Mouse (Mus musculus) liver, embryonic 16.5 days (tissue): ENCODE measurements around the gene Sdhb. TPM values are rescaled to one million over a fixed set of nuclear protein-coding genes. Genes with fewer than 3 reads are reported as not detected.
A peak's percentile ranks its signal among the peaks of the same experiment; 100 is the strongest.

ENCODE experiments used
- ATAC-seq: fragments of 200-750 bp; cut with Nextera tagmentation; 2 replicates; pipeline ENCODE4 v1.8.0; 2017; ENCODE audit warnings: low read depth, mild to moderate bottlenecking, moderate number of reproducible peaks, moderate library complexity
- H3K27ac ChIP-seq: fragments of 300-500 bp; sonication (generic); 2 replicates; pipeline ENCODE4 v1.5.1; 2014; ENCODE audit warnings: mild to moderate bottlenecking, low read length
- H3K27me3 ChIP-seq: fragments of 300-500 bp; sonication (generic); 2 replicates; pipeline ENCODE4 v1.6.1; 2014; ENCODE audit warnings: low read depth, low read length, mixed read lengths; ENCODE audit not compliant: control insufficient read depth, insufficient read depth
- H3K36me3 ChIP-seq: fragments of 300-500 bp; sonication (generic); 2 replicates; pipeline ENCODE4 v1.6.1; 2014; ENCODE audit warnings: mild to moderate bottlenecking; ENCODE audit not compliant: control insufficient read depth, insufficient read depth
- H3K4me1 ChIP-seq: fragments of 300-500 bp; sonication (generic); 2 replicates; pipeline ENCODE4 v1.6.1; 2014; ENCODE audit warnings: low read depth, low read length, mixed read lengths; ENCODE audit not compliant: control insufficient read depth
- H3K4me2 ChIP-seq: fragments of 300-500 bp; sonication (generic); 2 replicates; pipeline ENCODE4 v1.6.1; 2014; ENCODE audit warnings: low read depth, low read length, mixed read lengths
- H3K4me3 ChIP-seq: fragments of 300-500 bp; sonication (generic); 2 replicates; pipeline ENCODE4 v1.5.1; 2014; ENCODE audit warnings: low read depth, mild to moderate bottlenecking, low read length
- H3K9ac ChIP-seq: fragments of 300-500 bp; sonication (generic); 2 replicates; pipeline ENCODE4 v1.6.1; 2014; ENCODE audit warnings: low read depth, low read length
- H3K9me3 ChIP-seq: fragments of 300-500 bp; sonication (generic); replicated peaks from 2 replicates; pipeline ENCODE4 v1.6.1; 2016; ENCODE audit warnings: low read length; ENCODE audit not compliant: control insufficient read depth
- WGBS: fragments of 180-500 bp; shearing (Covaris S2); extraction: QIAGEN DNeasy Blood & Tissue Kit; methylation state at CpG from one replicate; pipeline ENCODE4 v1.1.7; 2014; ENCODE audit not compliant: insufficient replicate concordance; 5-methylcytosine and 5-hydroxymethylcytosine counted together
- polyA plus RNA-seq: library from polyadenylated mRNA; unstranded; fragments of >200 nt; fragmentation: Nextera tagmentation; extraction: Ambion mirVana; gene quantifications from 2 replicates; pipeline ENCODE4 v1.2.1, GENCODE M21; 2015

Gene Sdhb
- polyA plus RNA-seq, 1 experiment from 2014 or later = 190 TPM

GRCm38 (mm10) chr4:140951861-140952641, 9.0 kb upstream of the Sdhb start:
- no peak for ATAC-seq
- Histone ChIP-seq H3K4me1 (no peaks in the 10 kb centered on the region; the same call in 1 of the 2 replicates), H3K36me3 (no peaks in the 10 kb centered on the region), H3K27me3 (peaks cover 5% of the 10 kb centered on the region), H3K9me3 (no peaks in the 10 kb centered on the region), H3K9ac (no peak overlapping the region), H3K4me2 (no peak overlapping the region), H3K4me3 (no peak overlapping the region), H3K27ac (peak overlapping the region; percentile 33; the same call in 1 of the 2 replicates)
- 55% methylated on average over 18 of the region's 18 CpGs for WGBS

- Histone ChIP-seq H3K36me3 (no peaks in the 10 kb centered on the region), H3K27me3 (peaks cover 10% of the 10 kb centered on the region), H3K27ac (no peak overlapping the region), H3K9me3 (no peaks in the 10 kb centered on the region), H3K4me1 (peaks cover 17% of the 10 kb centered on the region), H3K4me3 (peak overlapping the region; percentile 36), H3K9ac (peak overlapping the region; percentile 28; the same call in 1 of the 2 replicates), H3K4me2 (peak overlapping the region; percentile 62)
- no peak for ATAC-seq
- WGBS = 17% methylated on average over 17 of the region's 17 CpGs
These were observed 3.8 kb upstream of the Sdhb start for GRCm38 (mm10) chr4:140957131-140957702.

- no peaks in the 10 kb centered on the region for H3K36me3 ChIP-seq
- H3K4me3 ChIP-seq = peak overlapping the region; percentile 36
- peak overlapping the region; percentile 28; the same call in 1 of the 2 replicates for H3K9ac ChIP-seq
- peak overlapping the region; percentile 62 for H3K4me2 ChIP-seq
- ATAC-seq = no peak
- no peaks in the 10 kb centered on the region for H3K9me3 ChIP-seq
- no peak overlapping the region for H3K27ac ChIP-seq
- H3K27me3 ChIP-seq = peaks cover 10% of the 10 kb centered on the region
- 4% methylated on average over 13 of the region's 13 CpGs for WGBS
- H3K4me1 ChIP-seq = peaks cover 22% of the 10 kb centered on the region
These were observed 3.3 kb upstream of the Sdhb start for GRCm38 (mm10) chr4:140957725-140958124.

- H3K4me3 ChIP-seq = no peak overlapping the region
- H3K27me3 ChIP-seq = peaks cover 10% of the 10 kb centered on the region
- no peaks in the 10 kb centered on the region for H3K9me3 ChIP-seq
- H3K9ac ChIP-seq = no peak overlapping the region
- peaks cover 28% of the 10 kb centered on the region for H3K4me1 ChIP-seq
- H3K36me3 ChIP-seq = no peaks in the 10 kb centered on the region
- no peak for ATAC-seq
- no peak overlapping the region for H3K4me2 ChIP-seq
- H3K27ac ChIP-seq = no peak overlapping the region
- 43% methylated on average over 6 of the region's 6 CpGs for WGBS
These were observed 2.7 kb upstream of the Sdhb start for GRCm38 (mm10) chr4:140958319-140958718.

- Histone ChIP-seq H3K9me3 (no peaks in the 10 kb centered on the region), H3K4me3 (no peak overlapping the region), H3K36me3 (no peaks in the 10 kb centered on the region), H3K9ac (no peak overlapping the region), H3K27ac (no peak overlapping the region), H3K4me2 (no peak overlapping the region), H3K4me1 (peaks cover 29% of the 10 kb centered on the region), H3K27me3 (peaks cover 10% of the 10 kb centered on the region)
- no peak for ATAC-seq
- 71% methylated on average over 7 of the region's 7 CpGs for WGBS
These were observed 1.8 kb upstream of the Sdhb start for GRCm38 (mm10) chr4:140959128-140959679.

- Histone ChIP-seq H3K27ac (no peak overlapping the region), H3K36me3 (no peaks in the 10 kb centered on the region), H3K4me1 (peaks cover 29% of the 10 kb centered on the region), H3K4me3 (no peak overlapping the region), H3K9ac (no peak overlapping the region), H3K9me3 (no peaks in the 10 kb centered on the region), H3K27me3 (peaks cover 10% of the 10 kb centered on the region), H3K4me2 (no peak overlapping the region)
- ATAC-seq = no peak
- 63% methylated on average over 10 of the region's 10 CpGs for WGBS
These were observed 1.1 kb upstream of the Sdhb start for GRCm38 (mm10) chr4:140959715-140960479.

- no peaks in the 10 kb centered on the region for H3K36me3 ChIP-seq
- under 1% methylated on average over 38 of the region's 38 CpGs for WGBS
- peaks cover 10% of the 10 kb centered on the region for H3K27me3 ChIP-seq
- H3K27ac ChIP-seq = peak overlapping the region; percentile 62
- peaks cover 34% of the 10 kb centered on the region for H3K4me1 ChIP-seq
- H3K9ac ChIP-seq = peak overlapping the region; percentile 72
- ATAC-seq = peak; percentile 20
- H3K4me2 ChIP-seq = peak overlapping the region; percentile 89
- H3K9me3 ChIP-seq = no peaks in the 10 kb centered on the region
- peak overlapping the region; percentile 71 for H3K4me3 ChIP-seq
These were observed 634 bp downstream of the Sdhb start for GRCm38 (mm10) chr4:140961467-140962206.

GRCm38 (mm10) chr4:140962207-140962909, 1.4 kb downstream of the Sdhb start:
- Histone ChIP-seq H3K27me3 (peaks cover 3% of the 10 kb centered on the region; the same call in 1 of the 2 replicates), H3K4me1 (peaks cover 33% of the 10 kb centered on the region), H3K27ac (peak overlapping the region; percentile 62), H3K36me3 (no peaks in the 10 kb centered on the region; the same call in 1 of the 2 replicates), H3K9me3 (no peaks in the 10 kb centered on the region), H3K4me3 (peak overlapping the region; percentile 71), H3K9ac (peak overlapping the region; percentile 72), H3K4me2 (peak overlapping the region; percentile 89)
- 37% methylated on average over 8 of the region's 8 CpGs for WGBS
- ATAC-seq = no peak
